Mouse (Mus musculus) lung, postnatal 4 days (tissue): ENCODE measurements around the gene Rarb.

Experiments
- DNase-seq, 2 experiments: peaks; one replicate each; pipeline ENCODE4 v3.0.0; 2021

The Rarb gene

GRCm38 (mm10) chr14:16431941-16432499, 386.9 kb downstream of the Rarb start:
- no peak for DNase-seq

GRCm38 (mm10) chr14:16427569-16427968, 391.4 kb downstream of the Rarb start:
- DNase-seq = no peak

GRCm38 (mm10) chr14:16414163-16414562, 404.8 kb downstream of the Rarb start:
- DNase-seq = no peak

- DNase-seq = no peak
Measured at GRCm38 (mm10) chr14:16405187-16405586, 413.8 kb downstream of the Rarb start.

GRCm38 (mm10) chr14:16384783-16385182, 434.2 kb downstream of the Rarb start:
- DNase-seq = no peak
